Mouse (Mus musculus): ENCODE measurements around the gene 7530416G11Rik. TPM values are rescaled to one million over a fixed set of nuclear protein-coding genes. Genes with fewer than 3 reads are reported as not detected.

7530416G11Rik gene
- polyA plus RNA-seq, 1 experiment from 2014 or later = not detected

GRCm38 (mm10) chr15:85524404-85524950 is 21.4 kb upstream of the 7530416G11Rik start:
- WGBS = 11% methylated on average over 12 of the region's 12 CpGs
- H3K9ac ChIP-seq (ENCODE audit: low read depth, low read length) = no peak overlapping the region
- H3K4me1 ChIP-seq (ENCODE audit: control insufficient read depth, insufficient read depth, low read length) = peaks cover 3% of the 10 kb centered on the region; the same call in 1 of the 2 replicates
- H3K27ac ChIP-seq (ENCODE audit: low read length) = no peak overlapping the region
- no peaks in the 10 kb centered on the region for H3K27me3 ChIP-seq (ENCODE audit: control insufficient read depth, insufficient read depth, low read depth, low read length)
- H3K36me3 ChIP-seq (ENCODE audit: control insufficient read depth, insufficient read depth, low read length) = no peaks in the 10 kb centered on the region
- ATAC-seq = no peak
- H3K9me3 ChIP-seq (replicated peaks; ENCODE audit: control insufficient read depth, low read length, poor library complexity, severe bottlenecking) = no peaks in the 10 kb centered on the region
- H3K4me2 ChIP-seq (ENCODE audit: low read length) = no peak overlapping the region
- H3K4me3 ChIP-seq (ENCODE audit: low read depth, low read length) = no peak overlapping the region

- no peaks in the 10 kb centered on the region for H3K27me3 ChIP-seq (ENCODE audit: control insufficient read depth, insufficient read depth, low read depth, low read length)
- ATAC-seq = no peak
- peaks cover 3% of the 10 kb centered on the region; the same call in 1 of the 2 replicates for H3K4me1 ChIP-seq (ENCODE audit: control insufficient read depth, insufficient read depth, low read length)
- WGBS = 4% methylated on average over 14 of the region's 14 CpGs
- no peak overlapping the region for H3K27ac ChIP-seq (ENCODE audit: low read length)
- H3K4me3 ChIP-seq (ENCODE audit: low read depth, low read length) = no peak overlapping the region
- no peaks in the 10 kb centered on the region for H3K9me3 ChIP-seq (replicated peaks; ENCODE audit: control insufficient read depth, low read length, poor library complexity, severe bottlenecking)
- no peaks in the 10 kb centered on the region for H3K36me3 ChIP-seq (ENCODE audit: control insufficient read depth, insufficient read depth, low read length)
- H3K4me2 ChIP-seq (ENCODE audit: low read length) = 0 out of 2 replicates have a peak overlapping the region, but pooled peaks have one; percentile 7
- H3K9ac ChIP-seq (ENCODE audit: low read depth, low read length) = no peak overlapping the region
Observed at GRCm38 (mm10) chr15:85523173-85523991, 20.4 kb upstream of the 7530416G11Rik start.

GRCm38 (mm10) chr15:85519438-85519837 is 16.4 kb upstream of the 7530416G11Rik start:
- H3K9ac ChIP-seq (ENCODE audit: low read depth, low read length) = no peak overlapping the region
- peaks cover 3% of the 10 kb centered on the region; the same call in 1 of the 2 replicates for H3K4me1 ChIP-seq (ENCODE audit: control insufficient read depth, insufficient read depth, low read length)
- no peak overlapping the region for H3K4me2 ChIP-seq (ENCODE audit: low read length)
- ATAC-seq = no peak
- WGBS = 68% methylated on average over 4 of the region's 4 CpGs
- H3K27me3 ChIP-seq (ENCODE audit: control insufficient read depth, insufficient read depth, low read depth, low read length) = no peaks in the 10 kb centered on the region
- H3K27ac ChIP-seq (ENCODE audit: low read length) = no peak overlapping the region
- H3K4me3 ChIP-seq (ENCODE audit: low read depth, low read length) = no peak overlapping the region
- H3K36me3 ChIP-seq (ENCODE audit: control insufficient read depth, insufficient read depth, low read length) = no peaks in the 10 kb centered on the region
- H3K9me3 ChIP-seq (replicated peaks; ENCODE audit: control insufficient read depth, low read length, poor library complexity, severe bottlenecking) = no peaks in the 10 kb centered on the region

- Histone ChIP-seq H3K27ac (ENCODE audit: low read length) (no peak overlapping the region), H3K4me1 (ENCODE audit: control insufficient read depth, insufficient read depth, low read length) (no peaks in the 10 kb centered on the region; the same call in 1 of the 2 replicates), H3K4me2 (ENCODE audit: low read length) (no peak overlapping the region), H3K36me3 (ENCODE audit: control insufficient read depth, insufficient read depth, low read length) (no peaks in the 10 kb centered on the region), H3K9me3 (replicated peaks; ENCODE audit: control insufficient read depth, low read length, poor library complexity, severe bottlenecking) (no peaks in the 10 kb centered on the region), H3K4me3 (ENCODE audit: low read depth, low read length) (no peak overlapping the region), H3K27me3 (ENCODE audit: control insufficient read depth, insufficient read depth, low read depth, low read length) (no peaks in the 10 kb centered on the region), H3K9ac (ENCODE audit: low read depth, low read length) (no peak overlapping the region)
- ATAC-seq = peak; percentile 33; the same call in 1 of the 2 replicates
- WGBS = 16% methylated on average over 32 of the region's 32 CpGs
Observed at GRCm38 (mm10) chr15:85507370-85508014, 4.5 kb upstream of the 7530416G11Rik start.

GRCm38 (mm10) chr15:85506680-85507079 is 3.7 kb upstream of the 7530416G11Rik start:
- no peak for ATAC-seq
- H3K27ac ChIP-seq (ENCODE audit: low read length) = no peak overlapping the region

GRCm38 (mm10) chr15:85505118-85505925 is 2.3 kb upstream of the 7530416G11Rik start:
- Histone ChIP-seq H3K4me3 (ENCODE audit: low read depth, low read length) (no peak overlapping the region), H3K27ac (ENCODE audit: low read length) (no peak overlapping the region), H3K4me2 (ENCODE audit: low read length) (no peak overlapping the region), H3K9ac (ENCODE audit: low read depth, low read length) (no peak overlapping the region), H3K9me3 (replicated peaks; ENCODE audit: control insufficient read depth, low read length, poor library complexity, severe bottlenecking) (no peaks in the 10 kb centered on the region), H3K27me3 (ENCODE audit: control insufficient read depth, insufficient read depth, low read depth, low read length) (no peaks in the 10 kb centered on the region), H3K36me3 (ENCODE audit: control insufficient read depth, insufficient read depth, low read length) (no peaks in the 10 kb centered on the region), H3K4me1 (ENCODE audit: control insufficient read depth, insufficient read depth, low read length) (no peaks in the 10 kb centered on the region; the same call in 1 of the 2 replicates)
- peak; percentile 41 for ATAC-seq
- WGBS = 59% methylated on average over 14 of the region's 14 CpGs

More at GRCm38 (mm10) chr15:85506680-85507079, 3.7 kb upstream of the 7530416G11Rik start:
- Histone ChIP-seq H3K4me2 (ENCODE audit: low read length) (no peak overlapping the region), H3K9ac (ENCODE audit: low read depth, low read length) (no peak overlapping the region), H3K27me3 (ENCODE audit: control insufficient read depth, insufficient read depth, low read depth, low read length) (no peaks in the 10 kb centered on the region), H3K4me3 (ENCODE audit: low read depth, low read length) (no peak overlapping the region), H3K36me3 (ENCODE audit: control insufficient read depth, insufficient read depth, low read length) (no peaks in the 10 kb centered on the region), H3K9me3 (replicated peaks; ENCODE audit: control insufficient read depth, low read length, poor library complexity, severe bottlenecking) (no peaks in the 10 kb centered on the region), H3K4me1 (ENCODE audit: control insufficient read depth, insufficient read depth, low read length) (no peaks in the 10 kb centered on the region; the same call in 1 of the 2 replicates)
- WGBS = 73% methylated on average over 1 of the region's 1 CpGs

- no peak overlapping the region for H3K9ac ChIP-seq (ENCODE audit: low read depth, low read length)
- no peaks in the 10 kb centered on the region for H3K27me3 ChIP-seq (ENCODE audit: control insufficient read depth, insufficient read depth, low read depth, low read length)
- no peak overlapping the region for H3K4me3 ChIP-seq (ENCODE audit: low read depth, low read length)
- H3K4me2 ChIP-seq (ENCODE audit: low read length) = no peak overlapping the region
- ATAC-seq = no peak
- no peaks in the 10 kb centered on the region for H3K9me3 ChIP-seq (replicated peaks; ENCODE audit: control insufficient read depth, low read length, poor library complexity, severe bottlenecking)
- H3K27ac ChIP-seq (ENCODE audit: low read length) = no peak overlapping the region
- no peaks in the 10 kb centered on the region for H3K36me3 ChIP-seq (ENCODE audit: control insufficient read depth, insufficient read depth, low read length)
- no peaks in the 10 kb centered on the region for H3K4me1 ChIP-seq (ENCODE audit: control insufficient read depth, insufficient read depth, low read length)
- 83% methylated on average over 10 of the region's 10 CpGs for WGBS
Observed at GRCm38 (mm10) chr15:85500267-85500666, 2.8 kb downstream of the 7530416G11Rik start.

- no peaks in the 10 kb centered on the region for H3K36me3 ChIP-seq (ENCODE audit: control insufficient read depth, insufficient read depth, low read length)
- H3K4me1 ChIP-seq (ENCODE audit: control insufficient read depth, insufficient read depth, low read length) = peaks cover 10% of the 10 kb centered on the region
- H3K9me3 ChIP-seq (replicated peaks; ENCODE audit: control insufficient read depth, low read length, poor library complexity, severe bottlenecking) = no peaks in the 10 kb centered on the region
- no peak overlapping the region for H3K4me2 ChIP-seq (ENCODE audit: low read length)
- H3K9ac ChIP-seq (ENCODE audit: low read depth, low read length) = no peak overlapping the region
- H3K27me3 ChIP-seq (ENCODE audit: control insufficient read depth, insufficient read depth, low read depth, low read length) = no peaks in the 10 kb centered on the region
- no peak overlapping the region for H3K4me3 ChIP-seq (ENCODE audit: low read depth, low read length)
- WGBS = 9% methylated on average over 10 of the region's 10 CpGs
- H3K27ac ChIP-seq (ENCODE audit: low read length) = no peak overlapping the region
- ATAC-seq = peak; percentile 61; the same call in 1 of the 2 replicates
Observed at GRCm38 (mm10) chr15:85497981-85498475, 5.0 kb downstream of the 7530416G11Rik start.
